Mouse (Mus musculus) brain, embryonic 14.5 days (tissue): Measurements from ENCODE around the gene Rin3.

Source experiments
- CTCF ChIP-seq: fragments of 200-500 bp; IDR thresholded peaks from 2 replicates; pipeline ENCODE4 v1.5.1; 2012; ENCODE audit warnings: inconsistent platforms, mild to moderate bottlenecking, moderate library complexity, borderline replicate concordance; ENCODE audit not compliant: insufficient read depth, insufficient read length; ENCODE audit errors: extremely low read depth
- POLR2A ChIP-seq: fragments of 200-500 bp; IDR thresholded peaks from 2 replicates; pipeline ENCODE4 v1.6.1; 2012; ENCODE audit warnings: mild to moderate bottlenecking, inconsistent platforms, borderline replicate concordance; ENCODE audit not compliant: poor library complexity, insufficient read depth, insufficient read length, severe bottlenecking; ENCODE audit errors: extremely low read depth

GRCm38 (mm10) chr12:102324886-102325220, 42.0 kb downstream of the Rin3 start:
- TF ChIP-seq POLR2A: no peak
- TF ChIP-seq CTCF: no peak
